Mouse (Mus musculus): ENCODE results near the gene Lrrfip1. TPM values are rescaled to one million over a fixed set of nuclear protein-coding genes. Genes with fewer than 3 reads are reported as not detected.

Lrrfip1 gene
- polyA plus RNA-seq, 1 experiment: 97.2 TPM

DNA sequence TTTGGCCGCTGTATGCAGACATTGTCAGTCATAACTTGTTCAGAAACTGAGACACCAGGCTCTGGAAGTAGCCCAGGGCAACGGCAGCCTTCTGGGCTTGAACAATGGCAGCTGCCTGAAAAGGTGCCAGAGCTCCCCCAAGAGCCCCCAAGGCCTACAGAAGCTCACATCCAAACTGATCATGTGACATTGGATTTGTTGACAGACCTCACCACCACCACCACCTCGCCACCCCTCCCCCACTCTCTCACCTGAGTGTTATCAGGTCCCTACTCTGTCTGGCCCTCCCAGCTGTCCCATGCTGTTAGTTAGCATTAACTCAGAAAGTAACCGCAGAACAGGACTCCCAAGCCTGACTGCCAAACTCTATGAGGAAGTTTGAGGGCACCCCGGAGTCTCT is 44.7 kb downstream of the Lrrfip1 start:
- Histone ChIP-seq H3K9ac (ENCODE audit: low read depth, poor library complexity, severe bottlenecking) (no peak overlapping the region), H3K9me3 (replicated peaks; ENCODE audit: control insufficient read depth, insufficient read depth, low read length, poor library complexity, severe bottlenecking) (no peaks in the 10 kb centered on the region), H3K36me3 (ENCODE audit: control insufficient read depth, insufficient read depth, low read length, poor library complexity, severe bottlenecking) (no peaks in the 10 kb centered on the region), H3K4me3 (ENCODE audit: low read depth, low read length) (no peak overlapping the region), H3K27ac (ENCODE audit: insufficient read depth, low read length) (no peak overlapping the region), H3K27me3 (ENCODE audit: control insufficient read depth, insufficient read depth, low read length, poor library complexity, severe bottlenecking) (no peaks in the 10 kb centered on the region), H3K4me1 (ENCODE audit: control insufficient read depth, insufficient read depth, low read length) (peaks cover 9% of the 10 kb centered on the region)
- no peak for TF ChIP-seq CTCF (IDR thresholded peaks at IDR 0.05; ENCODE audit: low read depth, low read length)
- TF ChIP-seq POLR2A (IDR thresholded peaks at IDR 0.05; ENCODE audit: insufficient read depth, low read length): no peak
- TF ChIP-seq EP300 (IDR thresholded peaks at IDR 0.05; ENCODE audit: insufficient read depth, low read depth, low read length): peak; percentile 77

DNA sequence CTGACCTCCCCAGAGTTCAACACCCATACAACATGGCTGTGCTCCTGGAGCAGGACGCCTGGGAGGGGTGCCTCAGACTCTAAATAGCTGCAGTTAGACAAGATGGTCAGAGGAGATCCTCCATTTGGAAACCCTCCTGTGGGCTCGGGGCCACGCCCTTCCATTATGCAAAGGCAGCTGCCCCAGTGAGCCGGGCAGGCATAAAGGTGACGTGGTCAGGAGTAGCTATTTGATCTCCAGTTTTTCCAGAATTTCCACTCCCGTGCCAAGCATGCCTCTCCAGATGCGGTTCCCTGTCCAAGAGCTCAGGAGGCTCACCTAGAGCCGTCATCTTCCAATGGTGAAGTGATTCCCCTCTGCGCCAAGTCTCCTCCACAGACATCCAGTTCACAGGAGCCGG is 45.6 kb downstream of the Lrrfip1 start:
- Histone ChIP-seq H3K4me3 (ENCODE audit: low read depth, low read length) (no peak overlapping the region), H3K4me1 (ENCODE audit: control insufficient read depth, insufficient read depth, low read length) (peaks cover 7% of the 10 kb centered on the region), H3K9me3 (replicated peaks; ENCODE audit: control insufficient read depth, insufficient read depth, low read length, poor library complexity, severe bottlenecking) (no peaks in the 10 kb centered on the region), H3K36me3 (ENCODE audit: control insufficient read depth, insufficient read depth, low read length, poor library complexity, severe bottlenecking) (no peaks in the 10 kb centered on the region), H3K27me3 (ENCODE audit: control insufficient read depth, insufficient read depth, low read length, poor library complexity, severe bottlenecking) (no peaks in the 10 kb centered on the region), H3K27ac (ENCODE audit: insufficient read depth, low read length) (no peak overlapping the region), H3K9ac (ENCODE audit: low read depth, poor library complexity, severe bottlenecking) (no peak overlapping the region)
- TF ChIP-seq POLR2A (IDR thresholded peaks at IDR 0.05; ENCODE audit: insufficient read depth, low read length) (no peak), EP300 (IDR thresholded peaks at IDR 0.05; ENCODE audit: insufficient read depth, low read depth, low read length) (peak; percentile 55; the same call in 1 of the 2 replicates)

DNA sequence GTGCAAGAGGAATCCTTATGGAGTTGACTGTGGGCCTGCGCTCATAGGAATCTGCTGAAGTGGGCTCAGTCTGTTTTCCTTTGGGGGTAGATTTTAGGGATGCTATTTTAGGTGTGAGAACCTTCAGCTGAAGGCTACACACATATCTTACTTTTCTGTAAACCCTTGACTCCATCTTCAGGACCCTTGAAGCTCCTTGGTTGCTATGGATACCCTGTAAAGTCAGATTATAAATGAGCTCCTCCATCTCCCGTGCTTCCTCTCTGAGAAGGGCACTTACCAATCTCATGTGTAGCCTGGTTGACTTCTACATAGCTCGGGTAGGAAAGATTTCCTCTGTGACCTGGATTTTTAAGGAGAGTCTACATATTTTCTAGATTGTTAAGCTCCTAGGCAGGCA is 46.1 kb downstream of the Lrrfip1 start:
- Histone ChIP-seq H3K27ac (ENCODE audit: insufficient read depth, low read length) (no peak overlapping the region), H3K36me3 (ENCODE audit: control insufficient read depth, insufficient read depth, low read length, poor library complexity, severe bottlenecking) (no peaks in the 10 kb centered on the region), H3K27me3 (ENCODE audit: control insufficient read depth, insufficient read depth, low read length, poor library complexity, severe bottlenecking) (no peaks in the 10 kb centered on the region), H3K9ac (ENCODE audit: low read depth, poor library complexity, severe bottlenecking) (no peak overlapping the region), H3K4me1 (ENCODE audit: control insufficient read depth, insufficient read depth, low read length) (peaks cover 7% of the 10 kb centered on the region), H3K4me3 (ENCODE audit: low read depth, low read length) (no peak overlapping the region), H3K9me3 (replicated peaks; ENCODE audit: control insufficient read depth, insufficient read depth, low read length, poor library complexity, severe bottlenecking) (no peaks in the 10 kb centered on the region)
- TF ChIP-seq CTCF (IDR thresholded peaks at IDR 0.05; ENCODE audit: low read depth, low read length): no peak
- TF ChIP-seq POLR2A (IDR thresholded peaks at IDR 0.05; ENCODE audit: insufficient read depth, low read length): no peak
- no peak for TF ChIP-seq EP300 (IDR thresholded peaks at IDR 0.05; ENCODE audit: insufficient read depth, low read depth, low read length)

DNA sequence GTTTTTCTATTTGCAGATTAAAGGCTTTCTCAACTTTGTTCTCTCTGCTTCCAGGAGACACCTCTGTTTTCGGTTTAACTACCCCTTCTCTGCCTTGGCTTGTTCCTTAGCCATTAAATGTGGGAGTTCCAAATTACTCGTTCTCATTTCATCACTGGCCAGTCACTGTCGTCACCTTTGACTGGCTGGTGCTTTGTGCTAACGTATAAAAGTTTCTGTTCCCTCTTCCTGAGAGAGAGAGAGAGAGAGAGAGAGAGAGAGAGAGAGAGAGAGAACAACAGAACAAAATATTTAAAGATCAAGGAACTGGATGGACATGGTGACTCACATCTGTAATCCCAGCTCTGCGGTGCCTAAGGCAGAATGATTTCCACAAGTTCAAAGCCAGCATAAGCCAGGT is 47.7 kb downstream of the Lrrfip1 start:
- Histone ChIP-seq H3K4me1 (ENCODE audit: control insufficient read depth, insufficient read depth, low read length) (peaks cover 4% of the 10 kb centered on the region), H3K4me3 (ENCODE audit: low read depth, low read length) (no peak overlapping the region), H3K9me3 (replicated peaks; ENCODE audit: control insufficient read depth, insufficient read depth, low read length, poor library complexity, severe bottlenecking) (no peaks in the 10 kb centered on the region), H3K27ac (ENCODE audit: insufficient read depth, low read length) (no peak overlapping the region), H3K36me3 (ENCODE audit: control insufficient read depth, insufficient read depth, low read length, poor library complexity, severe bottlenecking) (no peaks in the 10 kb centered on the region), H3K27me3 (ENCODE audit: control insufficient read depth, insufficient read depth, low read length, poor library complexity, severe bottlenecking) (no peaks in the 10 kb centered on the region), H3K9ac (ENCODE audit: low read depth, poor library complexity, severe bottlenecking) (no peak overlapping the region)
- no peak for TF ChIP-seq CTCF (IDR thresholded peaks at IDR 0.05; ENCODE audit: low read depth, low read length)
- TF ChIP-seq EP300 (IDR thresholded peaks at IDR 0.05; ENCODE audit: insufficient read depth, low read depth, low read length): no peak
- TF ChIP-seq POLR2A (IDR thresholded peaks at IDR 0.05; ENCODE audit: insufficient read depth, low read length): no peak

DNA sequence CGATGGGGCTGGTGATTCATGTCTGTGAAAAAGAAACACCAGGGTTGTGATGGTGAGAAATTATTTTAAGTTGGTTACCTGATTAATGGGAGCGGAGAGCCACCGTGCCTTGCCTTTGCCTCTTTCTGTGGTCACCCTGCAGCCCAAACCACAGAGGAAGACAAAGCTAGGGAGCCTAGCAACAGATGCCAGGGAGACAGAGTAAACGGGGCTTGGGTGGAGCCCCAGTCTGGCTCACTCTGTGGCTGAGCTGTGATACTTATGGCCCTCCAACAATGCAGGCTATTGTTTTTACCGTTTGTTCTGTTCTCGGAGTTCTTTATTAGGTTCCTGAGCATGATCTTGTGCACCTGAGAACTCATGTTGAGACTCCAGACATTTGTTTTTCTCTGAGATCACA is 50.8 kb downstream of the Lrrfip1 start:
- peaks cover under 1% of the 10 kb centered on the region for H3K4me1 ChIP-seq (ENCODE audit: control insufficient read depth, insufficient read depth, low read length)
- no peaks in the 10 kb centered on the region for H3K9me3 ChIP-seq (replicated peaks; ENCODE audit: control insufficient read depth, insufficient read depth, low read length, poor library complexity, severe bottlenecking)
- no peak overlapping the region for H3K9ac ChIP-seq (ENCODE audit: low read depth, poor library complexity, severe bottlenecking)
- H3K4me3 ChIP-seq (ENCODE audit: low read depth, low read length): no peak overlapping the region
- H3K27ac ChIP-seq (ENCODE audit: insufficient read depth, low read length): no peak overlapping the region
- TF ChIP-seq EP300 (IDR thresholded peaks at IDR 0.05; ENCODE audit: insufficient read depth, low read depth, low read length) (no peak), CTCF (IDR thresholded peaks at IDR 0.05; ENCODE audit: low read depth, low read length) (no peak), POLR2A (IDR thresholded peaks at IDR 0.05; ENCODE audit: insufficient read depth, low read length) (no peak)
- no peaks in the 10 kb centered on the region for H3K36me3 ChIP-seq (ENCODE audit: control insufficient read depth, insufficient read depth, low read length, poor library complexity, severe bottlenecking)
- no peaks in the 10 kb centered on the region for H3K27me3 ChIP-seq (ENCODE audit: control insufficient read depth, insufficient read depth, low read length, poor library complexity, severe bottlenecking)

DNA sequence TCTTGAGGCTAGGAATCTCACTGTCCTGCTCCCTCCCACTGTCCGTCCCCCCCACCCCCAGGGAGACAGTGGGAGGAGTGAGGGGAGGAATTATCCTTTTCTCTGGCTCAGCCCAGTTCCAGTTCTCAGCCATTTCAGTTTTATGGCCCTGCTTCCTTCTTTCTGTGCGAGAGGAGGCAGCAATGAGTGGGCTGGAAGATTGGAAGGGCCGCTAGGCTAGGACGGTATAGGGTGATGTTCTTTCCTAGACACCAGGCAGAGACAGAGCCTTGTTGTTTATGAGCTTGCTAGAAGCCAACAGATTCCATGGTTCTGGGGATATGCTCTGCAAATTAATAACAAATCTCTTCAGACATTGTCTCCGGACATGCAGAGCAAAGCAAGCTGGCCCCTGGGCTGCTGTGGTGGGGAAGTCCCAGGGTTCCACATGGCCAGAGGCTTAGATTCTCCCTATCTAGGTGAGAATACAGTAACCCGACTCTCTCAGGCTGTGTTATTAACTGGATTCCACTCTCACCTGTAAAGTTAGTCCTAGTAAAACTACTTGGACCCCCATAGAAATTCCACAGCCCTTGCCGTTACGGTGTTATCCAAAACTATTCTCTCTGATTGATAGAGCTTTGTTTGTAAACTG is 53.0 kb downstream of the Lrrfip1 start:
- H3K4me1 ChIP-seq (ENCODE audit: control insufficient read depth, insufficient read depth, low read length): no peaks in the 10 kb centered on the region
- H3K4me3 ChIP-seq (ENCODE audit: low read depth, low read length): no peak overlapping the region
- TF ChIP-seq POLR2A (IDR thresholded peaks at IDR 0.05; ENCODE audit: insufficient read depth, low read length): no peak
- TF ChIP-seq CTCF (IDR thresholded peaks at IDR 0.05; ENCODE audit: low read depth, low read length): no peak
- TF ChIP-seq EP300 (IDR thresholded peaks at IDR 0.05; ENCODE audit: insufficient read depth, low read depth, low read length): no peak
- H3K27ac ChIP-seq (ENCODE audit: insufficient read depth, low read length): no peak overlapping the region
- H3K36me3 ChIP-seq (ENCODE audit: control insufficient read depth, insufficient read depth, low read length, poor library complexity, severe bottlenecking): no peaks in the 10 kb centered on the region
- H3K9ac ChIP-seq (ENCODE audit: low read depth, poor library complexity, severe bottlenecking): no peak overlapping the region
- no peaks in the 10 kb centered on the region for H3K9me3 ChIP-seq (replicated peaks; ENCODE audit: control insufficient read depth, insufficient read depth, low read length, poor library complexity, severe bottlenecking)
- H3K27me3 ChIP-seq (ENCODE audit: control insufficient read depth, insufficient read depth, low read length, poor library complexity, severe bottlenecking): no peaks in the 10 kb centered on the region

All from ES-Bruce4 (cell line).